In genomic region chr4:136454850-136455260, GRCm38 (mm10) we compare ENCODE assay signal across 8 mouse cellular contexts. TPM values are rescaled to one million over a fixed set of nuclear protein-coding genes. Genes with fewer than 3 reads are reported as not detected.
DNase-seq lines count a peak whose midpoint lies in the region; ATAC-seq and TF ChIP-seq lines count a peak whose summit lies in the region.

No protein-coding gene starts in this region.

- ATAC-seq in embryonic facial prominence, embryonic 14.5 days (ENCODE audit: low read depth): peak; percentile 60; the same call in 1 of the 2 replicates
- no peak for ATAC-seq in stomach, embryonic 14.5 days (ENCODE audit: insufficient number of reproducible peaks, insufficient read depth, low FRiP score, low read depth)

- H3K4me3 ChIP-seq in embryonic facial prominence, embryonic 14.5 days (ENCODE audit: low read depth, low read length): peak overlapping the region; percentile 19; the same call in 1 of the 2 replicates
- H3K4me3 ChIP-seq in myocyte: peak overlapping the region; percentile 9
- H3K4me3 ChIP-seq in stomach, embryonic 14.5 days (ENCODE audit: low read depth, low read length): no peak overlapping the region

- DNase-seq in A20 (ENCODE audit: low read depth, low spot score): peak; percentile 48
- peak; percentile 87 for DNase-seq in adrenal gland, postnatal 10 days
- peak; percentile 92 for DNase-seq in embryonic facial prominence, embryonic 14.5 days (ENCODE audit: low spot score)
- DNase-seq in heart, adult 8-10 months (ENCODE audit: low spot score): peak; percentile 84
- peak; percentile 79 for DNase-seq in kidney, adult 9 months
- peak; percentile 71 for DNase-seq in liver

- no peak for TF ChIP-seq POLR2A in myocyte (IDR thresholded peaks at IDR 0.05; ENCODE audit: insufficient read length, low read depth)

- no peaks in the 10 kb centered on the region for H3K9me3 ChIP-seq in embryonic facial prominence, embryonic 14.5 days (ENCODE audit: control insufficient read depth, low read length)
- H3K9me3 ChIP-seq in stomach, embryonic 14.5 days (ENCODE audit: control insufficient read depth, low read depth, low read length): no peaks in the 10 kb centered on the region

- H3K4me1 ChIP-seq in embryonic facial prominence, embryonic 14.5 days (ENCODE audit: control insufficient read depth, insufficient read depth, low read length): no peaks in the 10 kb centered on the region
- no peaks in the 10 kb centered on the region for H3K4me1 ChIP-seq in stomach, embryonic 14.5 days (ENCODE audit: control insufficient read depth, insufficient read depth, low read length)

- no peaks in the 10 kb centered on the region for H3K79me2 ChIP-seq in myocyte (ENCODE audit: control insufficient read depth, insufficient read depth)

- H3K27ac ChIP-seq in embryonic facial prominence, embryonic 14.5 days (replicated peaks; ENCODE audit: low read depth, low read length): 0 out of 2 replicates have a peak overlapping the region, but pooled peaks have one; percentile 4
- H3K27ac ChIP-seq in stomach, embryonic 14.5 days (ENCODE audit: low read length): no peak overlapping the region

- no peak overlapping the region for H3ac ChIP-seq in myocyte (ENCODE audit: control insufficient read depth, insufficient read length)

- WGBS in embryonic facial prominence, embryonic 14.5 days: 3% methylated on average over 10 of the region's 10 CpGs
- WGBS in stomach, embryonic 14.5 days: 3% methylated on average over 10 of the region's 10 CpGs

- H3K27me3 ChIP-seq in embryonic facial prominence, embryonic 14.5 days (replicated peaks; ENCODE audit: control insufficient read depth, insufficient read depth, low read length): no peaks in the 10 kb centered on the region
- no peaks in the 10 kb centered on the region for H3K27me3 ChIP-seq in myocyte (ENCODE audit: control insufficient read depth, insufficient read depth, insufficient read length)
- H3K27me3 ChIP-seq in stomach, embryonic 14.5 days (ENCODE audit: control insufficient read depth, insufficient read depth, low read length): no peaks in the 10 kb centered on the region

- peak overlapping the region; percentile 49 for H3K4me2 ChIP-seq in embryonic facial prominence, embryonic 14.5 days (ENCODE audit: low read depth, low read length)
- H3K4me2 ChIP-seq in myocyte (ENCODE audit: low read depth): peak overlapping the region; percentile 85
- peak overlapping the region; percentile 44 for H3K4me2 ChIP-seq in stomach, embryonic 14.5 days (replicated peaks; ENCODE audit: low read depth, low read length)

- no peaks in the 10 kb centered on the region for H3K36me3 ChIP-seq in embryonic facial prominence, embryonic 14.5 days (ENCODE audit: control insufficient read depth, insufficient read depth, low read length)
- no peaks in the 10 kb centered on the region for H3K36me3 ChIP-seq in myocyte (ENCODE audit: control insufficient read depth, insufficient read depth)
- H3K36me3 ChIP-seq in stomach, embryonic 14.5 days (ENCODE audit: control insufficient read depth, insufficient read depth, low read length): no peaks in the 10 kb centered on the region

- no peak overlapping the region for H3K9ac ChIP-seq in embryonic facial prominence, embryonic 14.5 days (ENCODE audit: low read depth, low read length)
- no peak overlapping the region for H3K9ac ChIP-seq in stomach, embryonic 14.5 days (replicated peaks; ENCODE audit: low read depth, low read length)

TF ChIP-seq in myocyte, 11 proteins besides CTCF, POLR2A, EP300 and RAD21:
- TF ChIP-seq USF1 (IDR thresholded peaks at IDR 0.05; ENCODE audit: low read depth) (no peak), POLR2AphosphoS2 (IDR thresholded peaks at IDR 0.05; ENCODE audit: insufficient read length, low read depth) (no peak), E2F4 (IDR thresholded peaks at IDR 0.05; ENCODE audit: insufficient read depth) (no peak), TCF12 (IDR thresholded peaks at IDR 0.05; ENCODE audit: insufficient read depth, poor library complexity, severe bottlenecking) (no peak), MAX (IDR thresholded peaks at IDR 0.05; ENCODE audit: low read depth) (no peak), REST (IDR thresholded peaks at IDR 0.05; ENCODE audit: insufficient read depth, insufficient read length) (no peak), SRF (IDR thresholded peaks at IDR 0.05; ENCODE audit: control insufficient read depth, insufficient read length, low read depth) (no peak), CEBPB (IDR thresholded peaks at IDR 0.05; ENCODE audit: insufficient read depth, poor library complexity, severe bottlenecking) (no peak), TCF3 (IDR thresholded peaks at IDR 0.05; ENCODE audit: insufficient read length, low read depth) (no peak), MYOD1 (IDR thresholded peaks at IDR 0.05; ENCODE audit: control insufficient read depth in 1 of 3, insufficient read length in 2 of 3, low read depth in 2 of 3) (no peak), MYOG (IDR thresholded peaks at IDR 0.05; ENCODE audit: control insufficient read depth in 1 of 3, insufficient read depth in 1 of 3, insufficient read length in 2 of 3, low read depth in 2 of 3) (no peak)

RNA-seq across cellular contexts. Expression of gene 6030445D17Rik, which starts 7.2 kb away (rescaled TPM):
- under 1 TPM; 0.24 to 0.39 TPM for total RNA-seq in adrenal gland, postnatal 10 days (2021)
- 0.42 TPM in 2 replicates for polyA plus RNA-seq in embryonic facial prominence, embryonic 14.5 days (2014; fragmentation: Nextera tagmentation; extraction: Ambion mirVana)
- under 1 TPM in 3 of 4 experiments, not detected in 1; 0.24 to 0.60 (median 0.41) TPM for total RNA-seq in heart, adult 8-10 months (2022)
- polyA plus RNA-seq in myocyte (2012; fragmentation: generic; extraction: Trizol): 0.46 TPM
- polyA plus RNA-seq in stomach, embryonic 14.5 days (2014; fragmentation: Nextera tagmentation; extraction: Ambion mirVana): 0.46 and 0.48 TPM in 2 replicates

RNA-seq across cellular contexts. Expression of gene Luzp1, which starts 14.7 kb away (rescaled TPM):
- total RNA-seq in adrenal gland, postnatal 10 days (2021): 10 to 100 TPM; 34.0 to 36.8 TPM
- polyA plus RNA-seq in embryonic facial prominence, embryonic 14.5 days (2014; fragmentation: Nextera tagmentation; extraction: Ambion mirVana): 83.4 and 99.5 TPM in 2 replicates
- total RNA-seq in heart, adult 8-10 months (2022): 10 to 100 TPM; 28.3 to 48.0 (median 38.1) TPM
- polyA plus RNA-seq in myocyte (2012; fragmentation: generic; extraction: Trizol): 12.5 TPM
- polyA plus RNA-seq in stomach, embryonic 14.5 days (2014; fragmentation: Nextera tagmentation; extraction: Ambion mirVana): 114 and 128 TPM in 2 replicates

RNA-seq across cellular contexts. Expression of gene Htr1d, which starts 31.5 kb away (rescaled TPM):
- under 1 TPM; 0.15 to 0.24 TPM for total RNA-seq in adrenal gland, postnatal 10 days (2021)
- polyA plus RNA-seq in embryonic facial prominence, embryonic 14.5 days (2014; fragmentation: Nextera tagmentation; extraction: Ambion mirVana): 1.2 and 1.4 TPM in 2 replicates
- not detected for total RNA-seq in heart, adult 8-10 months (2022)
- polyA plus RNA-seq in myocyte (2012; fragmentation: generic; extraction: Trizol): 0.11 TPM
- polyA plus RNA-seq in stomach, embryonic 14.5 days (2014; fragmentation: Nextera tagmentation; extraction: Ambion mirVana): 0.31 and 0.42 TPM in 2 replicates
